Mouse (Mus musculus) kidney, embryonic 16.5 days (tissue): ENCODE results near the gene Lrrc74a. TPM values are rescaled to one million over a fixed set of nuclear protein-coding genes. Genes with fewer than 3 reads are reported as not detected.

ENCODE experiments used
- ATAC-seq: fragments of 200-750 bp; cut with Nextera tagmentation; 2 replicates; pipeline ENCODE4 v1.8.0; 2017; ENCODE audit warnings: moderate TSS enrichment; ENCODE audit not compliant: low FRiP score, low TSS enrichment
- H3K27ac ChIP-seq: fragments of 300-500 bp; sonication (generic); 2 replicates; pipeline ENCODE4 v1.5.1; 2014; ENCODE audit warnings: low read length
- H3K27me3 ChIP-seq: fragments of 300-500 bp; sonication (generic); 2 replicates; pipeline ENCODE4 v1.6.1; 2014; ENCODE audit warnings: low read length, control low read depth, mixed read lengths; ENCODE audit not compliant: insufficient read depth
- H3K36me3 ChIP-seq: fragments of 300-500 bp; sonication (generic); 2 replicates; pipeline ENCODE4 v1.6.1; 2014; ENCODE audit warnings: low read length, control low read depth, mixed read lengths; ENCODE audit not compliant: insufficient read depth
- H3K4me1 ChIP-seq: fragments of 300-500 bp; sonication (generic); 2 replicates; pipeline ENCODE4 v1.6.1; 2014; ENCODE audit warnings: low read length, control low read depth, mixed read lengths; ENCODE audit not compliant: insufficient read depth
- H3K4me2 ChIP-seq: fragments of 300-500 bp; sonication (generic); replicated peaks from 2 replicates; pipeline ENCODE4 v1.6.1; 2014; ENCODE audit warnings: low read depth, low read length
- H3K4me3 ChIP-seq: fragments of 300-500 bp; sonication (generic); 2 replicates; pipeline ENCODE4 v1.5.1; 2014; ENCODE audit warnings: mild to moderate bottlenecking, low read length
- H3K9ac ChIP-seq: fragments of 300-500 bp; sonication (generic); replicated peaks from 2 replicates; pipeline ENCODE4 v1.6.1; 2014; ENCODE audit warnings: low read length
- H3K9me3 ChIP-seq: fragments of 300-500 bp; sonication (generic); 2 replicates; pipeline ENCODE4 v1.6.1; 2016; ENCODE audit warnings: low read length, control low read depth
- WGBS: fragments of 180-500 bp; shearing (Covaris S2); extraction: QIAGEN DNeasy Blood & Tissue Kit; methylation state at CpG from one replicate; pipeline ENCODE4 v1.1.7; 2014; 5-methylcytosine and 5-hydroxymethylcytosine counted together
- polyA plus RNA-seq: library from polyadenylated mRNA; unstranded; fragments of >200 nt; fragmentation: Nextera tagmentation; extraction: Ambion mirVana; gene quantifications from 2 replicates; pipeline ENCODE4 v1.2.1, GENCODE M21; 2015

The Lrrc74a gene
- polyA plus RNA-seq, 1 experiment from 2014 or later: not detected

DNA sequence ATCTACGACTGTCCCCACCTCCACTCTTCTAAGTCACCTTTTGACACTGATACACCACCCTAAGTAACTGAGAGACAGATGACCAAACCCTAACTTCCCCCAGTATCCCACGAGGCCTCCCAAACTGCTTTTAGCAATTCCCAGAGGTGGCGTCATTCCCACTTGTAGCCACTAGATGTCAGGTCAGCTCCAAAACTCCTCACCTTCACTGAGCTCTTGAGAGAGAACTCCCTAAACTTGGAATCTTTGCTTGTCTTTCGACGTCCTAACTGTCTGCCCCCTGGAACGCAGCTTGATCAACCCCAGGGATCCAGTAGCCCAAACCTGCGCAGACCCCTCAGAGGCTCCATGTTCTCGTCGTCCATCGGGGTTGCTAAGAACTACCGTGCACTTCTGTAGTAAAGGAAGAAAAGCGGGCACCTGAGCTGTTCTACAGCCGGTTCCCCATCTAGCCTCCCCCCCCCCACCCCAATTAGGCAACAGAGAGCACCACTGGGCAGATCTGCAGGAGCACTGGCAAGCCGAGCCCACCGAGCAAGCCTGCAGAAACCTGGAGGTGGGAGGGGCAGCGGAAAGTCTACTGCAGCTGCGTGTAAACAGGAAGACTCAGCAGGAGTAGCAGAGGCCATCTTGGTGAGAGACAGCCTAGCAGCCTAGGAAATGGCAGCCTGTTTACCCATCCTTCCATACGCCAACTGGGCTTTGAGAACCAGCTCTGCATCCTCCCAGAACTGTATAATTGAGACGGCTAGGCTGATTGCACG lies 33.9 kb downstream of the Lrrc74a start:
- 39% methylated on average over 20 of the region's 20 CpGs for WGBS
- ATAC-seq: no peak
- no peak overlapping the region for H3K9ac ChIP-seq
- no peaks in the 10 kb centered on the region for H3K27me3 ChIP-seq
- H3K4me1 ChIP-seq: peaks cover 6% of the 10 kb centered on the region; the same call in 1 of the 2 replicates
- no peaks in the 10 kb centered on the region for H3K9me3 ChIP-seq
- H3K4me2 ChIP-seq: no peak overlapping the region
- no peaks in the 10 kb centered on the region for H3K36me3 ChIP-seq
- H3K4me3 ChIP-seq: no peak overlapping the region
- H3K27ac ChIP-seq: no peak overlapping the region

DNA sequence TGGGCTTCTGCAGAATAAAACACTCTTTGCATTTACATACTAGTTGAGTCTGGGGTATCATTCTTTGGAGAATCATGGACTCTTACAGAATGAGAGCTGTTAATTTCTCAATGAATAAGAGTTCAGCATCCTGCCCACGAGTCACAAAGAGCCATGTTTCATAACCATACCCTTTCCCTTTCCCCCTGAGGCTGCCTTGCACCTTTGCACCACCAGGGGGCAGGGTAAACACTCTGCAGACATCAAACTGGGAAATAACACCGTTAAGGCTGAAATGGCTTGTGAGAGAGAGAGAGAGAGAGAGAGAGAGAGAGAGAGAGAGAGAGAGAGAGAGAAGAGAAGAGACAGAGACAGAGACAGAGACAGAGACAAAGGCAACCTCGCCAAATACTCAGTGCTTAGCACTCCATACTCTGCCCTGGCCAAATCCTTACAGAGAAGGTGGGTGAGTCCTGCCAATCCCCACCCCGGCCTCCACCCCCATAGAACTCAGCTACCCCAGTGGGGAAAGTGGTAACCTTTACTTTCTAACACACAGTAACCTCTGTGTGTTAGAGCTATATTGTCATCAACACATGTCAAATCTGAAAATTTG lies 34.9 kb downstream of the Lrrc74a start:
- ATAC-seq: no peak
- Histone ChIP-seq H3K4me2 (no peak overlapping the region), H3K27me3 (no peaks in the 10 kb centered on the region), H3K36me3 (no peaks in the 10 kb centered on the region), H3K27ac (no peak overlapping the region), H3K9me3 (no peaks in the 10 kb centered on the region), H3K4me3 (no peak overlapping the region), H3K4me1 (peaks cover 6% of the 10 kb centered on the region; the same call in 1 of the 2 replicates), H3K9ac (no peak overlapping the region)
- 36% methylated on average over 4 of the region's 4 CpGs for WGBS

DNA sequence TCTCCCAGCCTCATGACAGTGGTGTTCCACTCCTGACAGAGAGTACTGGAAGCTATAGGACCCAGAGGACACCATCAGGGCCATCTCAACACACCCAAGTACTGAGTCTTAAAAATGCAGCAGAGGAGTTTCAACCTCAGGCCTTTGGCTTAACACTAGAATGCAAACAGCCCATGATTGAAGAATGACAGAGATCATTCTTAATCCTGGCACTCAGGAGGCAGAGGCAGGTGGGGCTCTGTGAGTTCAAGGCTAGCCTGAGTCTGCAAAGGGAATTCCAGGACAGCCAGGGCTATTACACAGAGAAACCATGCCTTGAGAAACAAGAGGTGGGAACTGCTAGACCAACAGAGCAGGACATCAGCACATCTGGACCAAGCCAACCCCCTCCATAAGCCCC lies 35.6 kb downstream of the Lrrc74a start:
- Histone ChIP-seq H3K9ac (no peak overlapping the region), H3K27ac (peak overlapping the region; percentile 52; the same call in 1 of the 2 replicates), H3K4me1 (peaks cover 6% of the 10 kb centered on the region; the same call in 1 of the 2 replicates), H3K4me3 (no peak overlapping the region), H3K4me2 (no peak overlapping the region), H3K27me3 (no peaks in the 10 kb centered on the region), H3K9me3 (no peaks in the 10 kb centered on the region), H3K36me3 (no peaks in the 10 kb centered on the region)
- no peak for ATAC-seq

DNA sequence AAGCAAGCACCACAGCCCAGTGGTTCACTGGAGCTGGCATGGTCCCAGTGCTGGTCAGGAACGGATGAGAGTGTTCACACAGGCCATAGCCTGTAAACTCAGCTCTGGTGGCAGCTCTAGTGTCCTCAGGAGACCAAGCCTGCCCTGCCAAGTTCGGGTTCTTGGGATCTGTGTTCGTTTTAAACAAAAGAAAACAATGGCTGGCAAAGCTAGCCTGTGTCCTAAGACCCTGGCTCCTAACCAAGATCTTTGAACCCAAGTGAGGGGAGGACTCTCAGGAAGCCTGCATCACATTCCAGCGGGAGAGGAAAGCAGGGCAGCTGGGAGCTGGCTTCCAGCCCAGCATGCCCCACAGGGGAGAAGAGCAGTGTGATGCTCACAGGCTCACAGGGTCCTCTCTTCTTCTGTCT lies 36.1 kb downstream of the Lrrc74a start:
- H3K27ac ChIP-seq: peak overlapping the region; percentile 52; the same call in 1 of the 2 replicates
- H3K9me3 ChIP-seq: no peaks in the 10 kb centered on the region
- ATAC-seq: no peak; the same call in 1 of the 2 replicates
- no peaks in the 10 kb centered on the region for H3K27me3 ChIP-seq
- peaks cover 6% of the 10 kb centered on the region; the same call in 1 of the 2 replicates for H3K4me1 ChIP-seq
- H3K36me3 ChIP-seq: no peaks in the 10 kb centered on the region
- no peak overlapping the region for H3K4me2 ChIP-seq
- H3K9ac ChIP-seq: no peak overlapping the region
- WGBS: 16% methylated on average over 4 of the region's 4 CpGs
- no peak overlapping the region for H3K4me3 ChIP-seq

DNA sequence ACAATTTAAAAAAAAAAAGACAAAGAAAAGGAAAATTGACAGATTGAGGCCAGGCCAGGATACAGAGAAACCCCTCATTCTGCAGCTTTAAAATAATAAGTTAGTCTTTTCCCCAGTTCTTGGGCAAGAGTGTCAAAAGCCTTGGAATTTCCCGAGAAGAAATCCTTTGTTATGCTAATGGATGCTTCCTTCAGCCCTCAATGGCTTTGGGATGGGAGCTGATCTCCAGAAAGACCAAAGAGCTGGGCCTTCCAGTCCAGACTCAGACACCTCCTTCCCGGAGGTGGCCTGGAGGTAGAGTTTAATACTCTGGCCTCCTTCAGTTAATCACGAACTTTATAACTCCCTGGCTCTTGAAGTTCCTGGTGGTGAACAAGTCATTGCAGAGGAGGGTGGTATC lies 36.8 kb downstream of the Lrrc74a start:
- ATAC-seq: no peak
- H3K9ac ChIP-seq: no peak overlapping the region
- no peaks in the 10 kb centered on the region for H3K9me3 ChIP-seq
- peaks cover 6% of the 10 kb centered on the region; the same call in 1 of the 2 replicates for H3K4me1 ChIP-seq
- no peak overlapping the region for H3K27ac ChIP-seq
- no peaks in the 10 kb centered on the region for H3K27me3 ChIP-seq
- no peak overlapping the region for H3K4me2 ChIP-seq
- H3K4me3 ChIP-seq: no peak overlapping the region
- H3K36me3 ChIP-seq: no peaks in the 10 kb centered on the region
- 15% methylated on average over 3 of the region's 3 CpGs for WGBS

DNA sequence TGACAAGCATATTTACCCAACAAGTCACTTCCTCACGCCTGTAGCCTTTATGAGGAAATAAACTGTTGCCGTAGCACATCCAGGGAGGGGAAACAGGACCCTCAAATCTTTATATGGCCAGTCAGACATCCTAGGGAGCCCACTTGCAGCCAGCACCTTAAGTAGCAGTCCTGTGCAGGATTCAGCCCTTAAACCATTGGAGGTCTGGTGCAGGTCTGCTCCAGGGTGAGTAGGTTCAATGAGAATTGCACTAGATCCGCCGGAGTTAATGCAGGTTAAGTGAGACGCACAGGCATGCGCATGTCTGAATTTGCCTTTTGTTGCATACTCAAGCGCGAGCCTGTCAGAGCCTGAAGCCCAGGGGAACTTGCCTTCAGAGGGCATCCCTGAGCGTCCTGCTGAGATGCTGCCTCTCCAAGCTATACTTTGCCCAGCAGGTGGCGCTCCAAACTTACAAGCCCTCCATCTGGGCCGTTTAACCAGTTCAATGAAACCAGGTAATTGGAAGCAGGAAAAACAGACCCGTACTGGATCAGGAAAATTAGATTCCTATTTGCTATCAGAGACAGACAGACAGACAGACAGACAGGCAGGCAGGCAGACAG lies 37.8 kb downstream of the Lrrc74a start:
- Histone ChIP-seq H3K27me3 (no peaks in the 10 kb centered on the region), H3K9me3 (no peaks in the 10 kb centered on the region), H3K4me2 (no peak overlapping the region), H3K4me3 (no peak overlapping the region), H3K9ac (no peak overlapping the region), H3K4me1 (peaks cover 6% of the 10 kb centered on the region; the same call in 1 of the 2 replicates), H3K36me3 (no peaks in the 10 kb centered on the region), H3K27ac (no peak overlapping the region)
- 8% methylated on average over 12 of the region's 12 CpGs for WGBS
- peak; percentile 64 for ATAC-seq

DNA sequence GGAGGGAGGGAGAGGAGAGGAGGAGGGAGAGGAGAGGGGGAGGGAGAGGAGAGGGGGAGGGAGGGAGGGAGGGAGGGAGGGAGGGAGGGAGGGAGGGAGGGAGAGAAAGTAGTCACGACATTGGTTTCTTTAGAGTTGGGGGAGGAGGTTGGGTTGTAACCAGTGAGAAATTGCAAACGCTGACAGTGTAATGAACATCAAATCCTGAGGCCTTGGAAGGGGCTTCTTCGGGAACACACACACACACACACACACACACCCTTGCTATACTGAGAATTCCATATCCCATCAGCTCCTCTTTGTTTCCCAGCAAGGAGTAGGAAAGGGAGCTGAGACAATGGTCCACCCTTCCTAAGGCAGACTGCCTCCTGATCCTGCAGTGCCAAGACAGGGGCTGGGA lies 38.4 kb downstream of the Lrrc74a start:
- H3K27ac ChIP-seq: no peak overlapping the region
- H3K9me3 ChIP-seq: no peaks in the 10 kb centered on the region
- no peak overlapping the region for H3K9ac ChIP-seq
- no peak overlapping the region for H3K4me2 ChIP-seq
- no peak for ATAC-seq
- 34% methylated on average over 3 of the region's 3 CpGs for WGBS
- peaks cover 6% of the 10 kb centered on the region; the same call in 1 of the 2 replicates for H3K4me1 ChIP-seq
- H3K4me3 ChIP-seq: no peak overlapping the region
- H3K36me3 ChIP-seq: no peaks in the 10 kb centered on the region
- no peaks in the 10 kb centered on the region for H3K27me3 ChIP-seq

DNA sequence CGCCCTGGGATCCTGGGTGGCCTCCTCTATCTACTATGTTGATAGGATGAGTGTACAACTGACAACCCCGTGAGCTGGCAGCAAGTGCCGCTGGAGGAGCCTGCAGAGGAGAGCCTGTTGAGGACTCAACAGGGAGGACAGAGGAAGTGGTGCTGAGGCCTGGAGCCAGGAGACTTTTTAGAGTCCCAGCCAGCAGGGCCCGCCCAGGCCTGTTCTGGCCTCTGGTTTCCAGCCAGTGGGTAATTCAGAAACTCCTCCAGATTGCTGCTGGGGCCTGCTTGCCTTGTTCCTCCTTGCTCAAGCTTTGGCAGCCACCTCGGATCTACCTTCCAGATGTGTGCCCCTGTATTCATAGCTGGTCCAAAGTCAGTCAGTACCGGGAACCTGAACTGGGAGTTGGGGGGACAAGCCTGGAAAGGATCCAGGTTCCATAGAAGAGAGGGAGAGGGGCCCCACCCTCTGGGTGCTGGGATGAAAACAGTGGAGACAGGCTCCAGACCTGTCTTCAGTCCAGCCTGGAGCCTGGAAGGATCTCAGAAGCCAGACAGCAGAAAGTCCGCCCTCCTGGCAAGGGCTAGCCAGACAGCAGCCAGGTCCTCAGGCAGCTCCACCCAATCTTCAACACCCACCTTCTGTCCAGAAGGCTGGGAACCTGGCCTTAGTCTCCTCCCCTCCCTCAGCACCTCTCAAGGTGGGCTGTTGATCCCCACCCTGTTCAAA lies 41.6 kb downstream of the Lrrc74a start:
- H3K36me3 ChIP-seq: no peaks in the 10 kb centered on the region
- 0 out of 2 replicates have a peak, but pooled peaks cover 3% of the 10 kb centered on the region for H3K4me1 ChIP-seq
- no peak for ATAC-seq
- H3K27ac ChIP-seq: peak overlapping the region; percentile 40; the same call in 1 of the 2 replicates
- H3K9me3 ChIP-seq: no peaks in the 10 kb centered on the region
- 75% methylated on average over 7 of the region's 7 CpGs for WGBS
- no peak overlapping the region for H3K4me3 ChIP-seq
- no peaks in the 10 kb centered on the region for H3K27me3 ChIP-seq
- no peak overlapping the region for H3K9ac ChIP-seq
- H3K4me2 ChIP-seq: no peak overlapping the region

DNA sequence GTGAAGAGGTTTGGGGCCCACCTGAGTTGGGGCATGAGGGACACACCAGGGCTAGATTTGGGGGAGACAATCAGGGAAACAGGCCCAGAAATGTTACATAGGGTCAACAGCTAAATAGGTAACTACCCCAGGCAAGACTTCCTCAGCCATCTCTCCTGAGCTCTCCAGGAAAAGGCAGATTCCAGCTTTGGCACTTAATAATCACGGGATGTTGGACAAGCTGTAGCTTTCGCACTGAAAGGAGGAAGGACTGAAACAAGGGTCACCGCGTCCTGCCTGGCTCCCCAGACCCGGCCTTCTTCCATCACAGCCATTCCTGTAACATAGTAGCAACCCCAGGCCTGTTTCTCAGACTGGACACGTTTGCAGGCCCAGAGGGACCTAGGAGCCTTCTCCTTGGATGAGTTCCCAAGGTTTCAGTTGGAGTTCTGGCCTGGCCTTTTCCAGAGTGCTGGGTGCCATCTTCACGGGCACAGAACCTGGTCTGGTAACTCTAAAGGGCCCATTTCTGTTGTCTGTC lies 42.2 kb downstream of the Lrrc74a start:
- 84% methylated on average over 7 of the region's 7 CpGs for WGBS
- ATAC-seq: no peak
- H3K9me3 ChIP-seq: no peaks in the 10 kb centered on the region

More for the DNA sequence above, 42.2 kb downstream of the Lrrc74a start:
- Histone ChIP-seq H3K27ac (no peak overlapping the region), H3K4me3 (no peak overlapping the region), H3K4me2 (no peak overlapping the region), H3K27me3 (no peaks in the 10 kb centered on the region), H3K9ac (no peak overlapping the region), H3K36me3 (no peaks in the 10 kb centered on the region), H3K4me1 (0 out of 2 replicates have a peak, but pooled peaks cover 4% of the 10 kb centered on the region)
